Mouse (Mus musculus) erythroblast, embryonic 14.5 days (primary cell): ENCODE measurements around the gene Stpg3.

Experiments
- GATA1 ChIP-seq: IDR thresholded peaks from 2 replicates; pipeline ENCODE4 v1.6.1; 2012; ENCODE audit warnings: low read length, inconsistent platforms, mixed read lengths
- TAL1 ChIP-seq: IDR thresholded peaks from 3 replicates; pipeline ENCODE4 v1.6.1; 2012; ENCODE audit warnings: low read length, inconsistent platforms, mixed read lengths

- TF ChIP-seq GATA1 (no peak), TAL1 (no peak)
Measured at GRCm38 (mm10) chr2:25197946-25198345, 16.5 kb downstream of the Stpg3 start.
